Mouse (Mus musculus) layer of hippocampus, adult 2 months (tissue): ENCODE measurements around the gene Hjurp. TPM values are rescaled to one million over a fixed set of nuclear protein-coding genes. Genes with fewer than 3 reads are reported as not detected.

Experiments used
- DNase-seq, 2 experiments: peaks; one replicate each; pipeline ENCODE4 v3.0.0; 2022; ENCODE audit warnings: low spot score in 2 of 2
- H3K27ac ChIP-seq: fragments of 200-600 bp; 2 replicates; pipeline ENCODE4 v1.8.1; 2022
- H3K4me3 ChIP-seq: fragments of 200-600 bp; 2 replicates; pipeline ENCODE4 v1.8.1; 2022; ENCODE audit warnings: mild to moderate bottlenecking
- CTCF ChIP-seq: fragments of 200-600 bp; conservative IDR thresholded peaks from 2 replicates; pipeline ENCODE4 v1.8.1; 2022; ENCODE audit warnings: antibody characterized with exemption, mild to moderate bottlenecking, moderate library complexity
- total RNA-seq, 2 experiments: library from RNA; stranded (reverse); gene quantifications; 2 replicates each; pipeline ENCODE4 v1.2.3; 2021

Hjurp gene
- total RNA-seq, 2 experiments from 2014 or later: 31.9 to 35.3 TPM

- Histone ChIP-seq H3K4me3 (no peak overlapping the region), H3K27ac (no peak overlapping the region)
- TF ChIP-seq CTCF: no peak
- no peak for DNase-seq
These were observed 14.6 kb upstream of the Hjurp start for GRCm38 (mm10) chr1:88292057-88292456.

- no peak overlapping the region for H3K4me3 ChIP-seq
- no peak for TF ChIP-seq CTCF
- H3K27ac ChIP-seq: no peak overlapping the region
- no peak for DNase-seq
These were observed 14.1 kb upstream of the Hjurp start for GRCm38 (mm10) chr1:88291409-88292005.

GRCm38 (mm10) chr1:88290511-88290910, 13.1 kb upstream of the Hjurp start:
- Histone ChIP-seq H3K27ac (no peak overlapping the region), H3K4me3 (no peak overlapping the region)
- no peak for TF ChIP-seq CTCF
- no peak for DNase-seq

- no peak overlapping the region for H3K27ac ChIP-seq
- peak; percentile 81 for TF ChIP-seq CTCF
- no peak overlapping the region for H3K4me3 ChIP-seq
- DNase-seq: no peak
These were observed 12.5 kb upstream of the Hjurp start for GRCm38 (mm10) chr1:88289917-88290316.

- Histone ChIP-seq H3K4me3 (no peak overlapping the region), H3K27ac (no peak overlapping the region)
- no peak for DNase-seq
- no peak for TF ChIP-seq CTCF
These were observed 11.7 kb upstream of the Hjurp start for GRCm38 (mm10) chr1:88289152-88289551.

GRCm38 (mm10) chr1:88288789-88289127, 11.3 kb upstream of the Hjurp start:
- no peak for DNase-seq
- Histone ChIP-seq H3K4me3 (no peak overlapping the region), H3K27ac (no peak overlapping the region)
- TF ChIP-seq CTCF: no peak

- TF ChIP-seq CTCF: no peak
- no peak overlapping the region for H3K4me3 ChIP-seq
- no peak for DNase-seq
- H3K27ac ChIP-seq: no peak overlapping the region
These were observed 10.8 kb upstream of the Hjurp start for GRCm38 (mm10) chr1:88288056-88288788.

GRCm38 (mm10) chr1:88287697-88287980, 10.2 kb upstream of the Hjurp start:
- Histone ChIP-seq H3K4me3 (no peak overlapping the region), H3K27ac (no peak overlapping the region)
- peak; percentile 99 for TF ChIP-seq CTCF
- peak in 1 of 2 experiments; percentile 76 for DNase-seq

- H3K4me3 ChIP-seq: no peak overlapping the region
- TF ChIP-seq CTCF: no peak
- no peak for DNase-seq
- no peak overlapping the region for H3K27ac ChIP-seq
These were observed 9.7 kb upstream of the Hjurp start for GRCm38 (mm10) chr1:88286887-88287696.

GRCm38 (mm10) chr1:88286136-88286845, 8.9 kb upstream of the Hjurp start:
- no peak for TF ChIP-seq CTCF
- no peak overlapping the region for H3K4me3 ChIP-seq
- no peak for DNase-seq
- H3K27ac ChIP-seq: no peak overlapping the region

GRCm38 (mm10) chr1:88285652-88286051, 8.2 kb upstream of the Hjurp start:
- TF ChIP-seq CTCF: no peak
- Histone ChIP-seq H3K27ac (no peak overlapping the region), H3K4me3 (no peak overlapping the region)
- no peak for DNase-seq

GRCm38 (mm10) chr1:88284946-88285320, 7.5 kb upstream of the Hjurp start:
- H3K27ac ChIP-seq: no peak overlapping the region
- no peak overlapping the region for H3K4me3 ChIP-seq
- TF ChIP-seq CTCF: peak; percentile 73
- no peak for DNase-seq

- DNase-seq: no peak
- Histone ChIP-seq H3K4me3 (no peak overlapping the region), H3K27ac (no peak overlapping the region)
- no peak for TF ChIP-seq CTCF
These were observed 7.0 kb upstream of the Hjurp start for GRCm38 (mm10) chr1:88284228-88284945.
